Mouse (Mus musculus): ENCODE data around the gene Malrd1.

DNA sequence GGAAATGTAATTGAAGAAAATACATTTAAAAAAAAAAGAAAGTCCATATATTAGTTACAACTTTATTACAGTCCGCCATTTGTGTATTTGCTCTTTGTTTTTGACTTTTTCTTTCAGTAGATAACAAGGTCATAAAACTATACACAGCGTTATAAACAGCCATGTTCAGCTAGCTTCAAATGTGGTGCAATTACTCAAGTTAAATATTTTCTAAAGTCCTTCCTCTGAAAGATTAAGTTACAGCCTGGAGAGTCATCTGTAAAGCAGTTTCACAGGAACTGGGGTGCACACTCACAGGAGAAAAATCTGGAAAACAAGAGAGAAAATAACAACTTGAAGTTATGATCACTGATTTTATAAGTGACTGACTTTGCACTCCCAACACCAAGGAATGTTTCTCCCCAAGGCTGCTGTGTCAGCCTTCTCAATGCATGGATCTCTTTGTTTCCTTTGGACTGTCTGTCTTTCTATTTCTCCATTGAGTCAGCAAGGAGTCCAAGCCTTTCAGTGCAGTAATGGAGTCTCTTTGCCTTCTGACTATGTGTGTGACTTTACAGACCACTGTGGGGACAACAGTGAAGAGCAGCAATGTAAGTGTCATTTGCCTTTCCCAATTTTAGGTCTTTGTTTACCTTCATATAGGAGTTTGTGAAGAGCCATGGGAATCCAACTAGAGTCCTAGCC is at the start of gene Malrd1:
- TF ChIP-seq POLR2A (IDR thresholded peaks at IDR 0.05; ENCODE audit: extremely low read depth, insufficient read depth, low read length) (no peak), CTCF (IDR thresholded peaks at IDR 0.05; ENCODE audit: extremely low read depth, insufficient read depth, low read length) (no peak)

All from cortical plate, adult 2 months (tissue).